Mouse (Mus musculus): ENCODE measurements around the gene Cyb5b. TPM values are rescaled to one million over a fixed set of nuclear protein-coding genes. Genes with fewer than 3 reads are reported as not detected.

The Cyb5b gene
- total RNA-seq, 2 experiments from 2014 or later = 98.3 to 99.8 TPM

DNA sequence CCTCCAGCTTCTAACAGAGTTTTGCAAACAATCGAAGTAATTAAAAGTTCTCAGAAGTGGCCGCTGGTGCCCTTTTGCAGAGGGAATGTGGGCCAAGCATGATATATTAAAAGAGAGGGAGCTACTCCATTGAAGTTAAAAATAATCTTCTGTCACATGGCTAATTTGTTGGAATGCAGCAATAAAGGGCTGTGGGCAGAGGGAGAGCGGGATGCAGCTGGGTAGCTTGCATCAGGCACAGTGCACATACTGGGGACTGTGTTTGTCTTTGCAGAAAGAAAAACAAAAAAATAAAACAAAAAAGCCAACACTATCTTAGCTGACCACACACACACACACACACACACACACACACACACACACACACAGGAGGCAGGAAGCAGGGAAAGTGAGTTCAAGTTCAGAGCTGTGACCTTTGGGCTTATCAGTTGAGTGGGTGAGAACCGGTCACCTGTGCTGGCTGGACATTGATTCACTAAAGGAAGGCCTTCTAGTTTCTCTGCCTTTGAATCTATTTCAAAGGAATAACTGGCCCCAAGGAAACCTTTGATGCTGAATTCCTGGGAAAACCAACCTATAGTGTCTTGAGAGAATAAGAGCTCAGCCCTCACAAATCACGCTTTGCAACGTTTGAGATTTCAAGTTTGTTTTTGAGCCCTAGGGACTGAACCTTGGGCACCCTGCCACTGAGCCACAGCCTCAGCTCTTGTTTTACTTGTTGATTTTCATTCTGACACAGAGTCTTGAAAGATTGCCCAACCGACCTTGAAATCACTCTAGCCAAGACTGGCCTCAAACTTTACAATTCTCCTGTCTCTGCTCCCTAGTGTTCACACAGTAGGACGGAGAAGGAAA lies 21.0 kb upstream of the Cyb5b start:
- intact Hi-C loops (cut with DNase I) = no loop called here
- peak; percentile 13 for DNase-seq

DNA sequence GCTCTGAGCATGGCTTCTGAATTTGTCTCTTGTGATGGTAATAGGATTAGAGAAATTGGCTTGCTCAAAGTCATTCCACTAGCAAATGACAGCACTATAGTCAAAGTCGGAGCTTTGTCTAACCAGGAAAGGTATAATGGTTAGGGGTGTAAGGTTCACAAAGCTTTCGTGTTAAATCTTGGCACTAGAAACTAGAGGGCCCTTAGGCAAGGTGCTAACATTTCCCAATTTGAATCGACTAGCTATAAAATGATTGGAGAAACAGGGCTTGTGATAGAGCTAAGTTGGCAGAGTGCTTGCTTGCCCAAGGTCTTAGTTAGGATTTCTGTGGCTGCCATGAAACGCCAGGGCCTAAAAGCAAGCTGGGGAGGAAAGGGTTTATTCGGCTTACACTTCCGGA lies 20.4 kb upstream of the Cyb5b start:
- DNase-seq = no peak
- intact Hi-C loops (cut with DNase I) = no loop called here

DNA sequence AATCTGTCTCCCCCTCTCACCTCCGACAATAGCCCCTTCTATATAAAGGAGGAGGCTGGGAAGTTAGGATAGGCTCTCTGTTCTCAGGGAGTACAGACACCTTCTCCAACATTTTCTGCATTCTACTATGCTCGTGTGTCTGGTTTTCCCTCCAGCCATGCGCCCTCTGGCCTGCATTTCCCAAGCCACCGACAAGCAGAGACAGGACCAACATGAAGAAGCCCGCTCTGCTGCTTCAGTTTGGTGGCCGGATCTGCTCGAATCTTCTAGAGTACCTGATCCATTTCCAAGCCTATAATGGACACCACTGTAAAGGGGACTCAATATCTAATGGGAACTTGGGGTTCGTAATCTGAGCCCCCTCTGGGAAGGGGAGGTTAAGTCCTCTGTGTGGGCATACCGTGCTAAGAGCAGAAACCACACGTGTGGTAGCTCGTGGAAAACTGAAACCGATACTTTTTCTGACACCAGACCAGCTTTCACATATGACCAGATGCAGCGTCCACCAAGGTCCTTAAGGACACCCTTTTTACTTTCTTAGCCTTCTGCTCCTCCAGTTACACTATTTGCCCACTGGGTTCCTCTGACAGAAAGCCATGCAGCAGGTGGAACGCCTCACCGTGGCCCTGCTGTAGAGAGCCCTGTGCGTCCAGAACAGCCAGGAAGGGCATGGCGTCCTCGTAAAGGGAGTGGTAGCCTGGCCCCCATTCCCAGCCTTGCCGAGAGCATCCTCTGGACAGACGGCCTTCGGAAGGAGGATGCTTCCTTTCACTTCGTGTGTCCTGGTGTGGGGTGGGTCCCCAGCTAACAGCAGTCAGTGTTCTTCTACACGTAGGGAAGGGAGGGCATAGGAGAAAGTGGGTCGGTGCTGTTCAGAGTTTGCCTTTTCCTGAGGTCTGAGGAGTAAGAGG lies 17.6 kb upstream of the Cyb5b start:
- no peak for DNase-seq
- intact Hi-C loops (cut with DNase I) = no loop called here

GRCm38 (mm10) chr8:107133881-107134280 lies 16.6 kb upstream of the Cyb5b start:
- DNase-seq = no peak
- intact Hi-C loops (cut with DNase I) = no loop called here

DNA sequence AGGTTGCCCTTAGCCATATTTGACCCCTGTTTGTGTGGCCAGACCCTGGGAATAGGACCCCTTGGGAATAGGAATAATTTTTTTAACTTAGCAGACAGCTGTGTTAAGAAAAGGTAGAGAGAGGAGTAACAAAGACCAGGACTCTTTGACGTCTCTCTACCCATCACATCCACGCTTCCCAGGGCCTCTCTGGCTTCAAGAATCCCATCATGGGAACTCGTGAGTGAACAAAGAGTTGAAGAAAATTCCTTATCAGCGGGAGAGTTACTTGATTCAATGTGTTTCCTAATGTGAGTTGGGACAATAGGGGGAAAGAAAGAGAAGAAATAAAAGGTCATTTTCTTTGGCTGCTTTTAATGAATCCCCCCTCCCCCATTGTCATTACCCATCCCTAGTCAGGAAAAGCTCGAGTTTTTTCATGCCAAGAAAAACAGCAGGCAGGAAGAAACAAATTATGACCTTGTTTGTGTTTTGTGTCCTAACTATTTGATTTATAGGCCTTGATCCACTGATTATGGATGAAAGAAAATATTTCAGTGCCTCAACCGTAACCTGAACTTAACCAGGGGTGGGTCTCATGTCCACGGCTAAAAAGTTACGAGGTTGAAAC lies 14.3 kb upstream of the Cyb5b start:
- no peak for DNase-seq
- intact Hi-C loops (cut with DNase I) = no loop called here

DNA sequence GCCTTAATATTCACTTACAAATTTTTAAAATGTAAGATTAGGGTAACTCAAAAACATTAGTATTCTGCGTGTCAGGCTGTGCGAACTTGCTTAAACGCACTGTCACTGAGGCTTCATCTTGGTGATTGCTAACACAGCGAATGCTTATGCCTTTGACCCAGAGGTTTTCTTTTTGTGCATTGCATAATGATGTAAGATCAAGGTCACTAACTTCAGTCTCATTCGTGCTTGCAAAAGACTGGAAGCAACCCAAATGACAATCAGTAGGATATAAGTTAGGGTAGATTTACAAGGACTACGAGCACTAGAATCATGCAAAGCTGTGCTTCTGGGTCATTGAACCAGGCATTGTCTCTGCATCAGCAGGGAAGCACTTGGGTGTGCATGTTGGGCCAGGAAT lies 12.8 kb upstream of the Cyb5b start:
- intact Hi-C loops (cut with DNase I) = no loop called here
- DNase-seq = no peak

DNA sequence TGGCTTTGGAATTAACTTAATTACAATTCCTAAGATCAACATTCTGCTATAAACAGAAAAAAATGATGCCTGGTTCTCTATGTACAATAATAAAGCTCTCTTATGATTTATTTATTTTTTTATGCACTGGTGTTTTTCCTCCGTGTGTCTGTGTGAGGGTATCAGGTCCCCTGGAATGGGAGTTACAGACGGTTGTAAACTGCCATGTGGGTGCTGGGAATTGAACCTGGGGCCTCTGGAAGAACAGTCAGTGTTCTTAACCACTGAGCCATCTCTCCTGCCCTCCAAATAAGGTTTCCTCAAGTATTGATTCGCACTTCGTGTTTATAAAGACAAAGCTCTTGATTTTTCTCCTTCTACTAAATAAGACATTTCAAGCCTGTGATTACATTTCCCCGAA lies 12.1 kb upstream of the Cyb5b start:
- intact Hi-C loops (cut with DNase I) = no loop called here
- DNase-seq = no peak

DNA sequence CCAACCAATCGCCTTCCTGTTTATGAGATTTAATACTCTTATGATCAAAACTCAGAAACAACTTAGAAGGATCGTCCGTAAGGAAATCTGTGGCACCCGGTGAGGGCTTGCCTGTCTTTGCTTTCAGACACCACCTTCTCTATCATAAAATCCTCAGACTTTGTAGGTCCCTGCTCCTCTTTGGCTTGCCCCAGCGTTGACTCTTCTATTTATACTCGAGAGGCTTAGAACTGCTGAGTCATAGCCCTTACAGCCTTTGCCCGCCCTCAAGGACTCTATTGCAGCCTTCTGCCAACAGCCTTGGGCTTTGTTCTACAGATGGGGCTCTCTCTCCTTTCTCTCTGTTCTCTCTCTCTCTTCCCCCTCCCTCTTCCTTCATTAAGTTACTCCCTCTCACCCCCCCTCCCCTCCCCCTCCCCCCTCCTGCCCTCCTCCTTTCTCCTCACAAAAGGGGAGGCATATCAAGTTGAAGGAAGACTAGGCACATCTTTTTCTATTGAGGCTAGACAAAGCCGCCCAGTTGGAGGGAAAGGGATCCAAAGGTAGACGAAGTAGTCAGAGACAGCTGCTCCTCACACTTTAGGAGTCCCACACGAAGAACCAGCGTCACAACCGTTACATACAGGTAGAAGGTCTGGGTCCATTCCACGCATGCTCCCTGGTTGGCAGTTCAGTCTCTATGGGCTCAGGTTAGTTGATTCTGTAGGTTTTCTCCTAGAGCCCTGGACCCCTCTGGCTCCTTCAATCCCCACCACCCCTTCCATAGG lies 10.6 kb upstream of the Cyb5b start:
- no peak for DNase-seq
- intact Hi-C loops (cut with DNase I) = no loop called here

DNA sequence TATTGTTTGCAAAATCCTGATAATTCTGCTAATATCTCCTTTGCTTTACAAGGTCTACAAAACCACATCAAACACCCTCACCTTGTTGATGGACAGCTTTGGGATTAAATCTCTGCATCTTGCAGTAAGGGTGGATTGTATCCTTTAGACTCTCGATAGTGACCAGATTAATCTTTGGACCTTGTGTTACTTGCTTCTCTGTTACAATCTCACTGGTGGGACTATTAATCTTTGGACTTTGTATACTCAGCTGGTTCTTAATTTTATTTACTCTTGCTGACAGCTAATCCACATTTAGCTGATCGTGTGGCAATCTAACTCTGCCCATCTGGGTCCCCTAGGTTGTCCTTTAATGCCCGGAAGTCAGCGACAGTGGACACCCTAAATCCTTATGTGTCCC lies 7.9 kb upstream of the Cyb5b start:
- intact Hi-C loops (cut with DNase I) = no loop called here
- DNase-seq = no peak

- DNase-seq = no peak
- intact Hi-C loops (cut with DNase I) = no loop called here
Measured at GRCm38 (mm10) chr8:107143501-107143900, 6.9 kb upstream of the Cyb5b start.

GRCm38 (mm10) chr8:107146186-107146585 lies 4.3 kb upstream of the Cyb5b start:
- intact Hi-C loops (cut with DNase I) = no loop called here

DNA sequence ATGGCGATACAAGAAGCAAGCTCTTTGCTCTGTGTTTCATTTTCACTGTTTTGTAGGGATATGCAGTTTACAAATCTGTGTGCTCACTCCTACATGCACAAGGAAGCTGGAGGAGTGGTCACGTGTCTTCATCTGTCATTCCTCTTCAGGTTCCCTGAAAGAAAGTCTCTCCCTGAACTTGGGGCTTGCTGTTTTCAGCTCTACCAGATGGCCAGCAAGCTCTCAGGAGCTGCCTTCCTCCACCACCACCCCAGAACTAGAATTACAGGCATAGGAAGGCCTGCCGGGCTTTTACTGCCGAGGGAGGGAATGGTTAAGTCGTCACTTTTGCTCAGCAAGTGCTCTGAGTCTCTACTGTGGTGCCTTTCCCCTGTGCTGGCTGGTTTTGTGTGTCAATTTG lies 1.6 kb upstream of the Cyb5b start:
- intact Hi-C loops (cut with DNase I) = no loop called here
- no peak for DNase-seq

More at GRCm38 (mm10) chr8:107146186-107146585, 4.3 kb upstream of the Cyb5b start:
- DNase-seq = no peak

DNA sequence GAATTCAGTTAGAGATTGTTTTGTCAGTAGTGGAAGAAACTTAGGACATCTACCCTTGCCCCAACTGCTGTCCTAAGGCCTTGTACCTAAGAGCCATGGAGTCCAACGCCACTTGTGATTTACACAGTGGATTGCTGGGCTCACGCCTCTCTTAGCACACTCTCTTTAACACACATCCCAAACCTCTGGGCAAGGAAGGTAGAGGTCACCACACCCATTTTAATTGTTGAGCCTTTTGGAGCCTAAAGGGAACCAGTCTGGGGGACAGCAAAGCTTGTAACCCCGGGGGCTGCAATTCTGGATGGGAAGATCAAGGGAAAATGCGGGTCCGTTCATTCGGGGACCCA lies 410 bp upstream of the Cyb5b start:
- intact Hi-C loops (cut with DNase I) = no loop called here
- no peak for DNase-seq

DNA sequence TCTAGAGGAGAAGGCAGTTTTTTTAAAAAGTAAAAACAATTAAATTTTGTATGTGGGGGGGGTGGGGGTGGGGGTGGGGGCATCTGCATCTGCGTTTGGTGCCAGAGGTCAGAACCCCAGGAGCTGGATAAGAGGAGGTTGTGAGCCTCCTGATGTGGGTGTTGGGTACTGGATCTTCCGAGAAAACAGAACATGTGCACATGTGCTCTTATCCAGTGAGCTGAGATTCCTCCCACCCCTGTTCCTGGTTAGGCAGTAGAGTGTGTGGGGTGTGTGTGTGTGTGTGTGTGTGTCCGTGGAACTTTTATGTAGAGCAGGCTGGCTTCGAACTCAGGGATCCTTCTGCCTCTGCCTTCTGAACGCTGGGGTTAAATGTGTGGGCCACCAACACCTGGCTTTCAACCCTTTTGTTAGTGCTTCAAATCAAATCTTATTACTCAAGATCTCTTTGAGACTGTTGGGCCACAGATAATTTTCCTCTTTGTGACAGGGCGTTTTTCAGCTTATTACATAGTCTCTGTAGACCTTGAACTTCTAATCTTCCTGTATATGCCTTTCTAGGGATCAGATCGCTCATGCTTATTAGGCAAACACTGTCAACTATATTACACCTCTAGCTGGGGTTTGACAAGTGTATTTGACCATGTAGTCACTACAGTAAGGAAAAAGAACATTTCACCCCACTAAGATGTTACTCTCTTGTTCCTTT lies 926 bp downstream of the Cyb5b start:
- intact Hi-C loops (cut with DNase I) = no loop called here
- no peak for DNase-seq

DNA sequence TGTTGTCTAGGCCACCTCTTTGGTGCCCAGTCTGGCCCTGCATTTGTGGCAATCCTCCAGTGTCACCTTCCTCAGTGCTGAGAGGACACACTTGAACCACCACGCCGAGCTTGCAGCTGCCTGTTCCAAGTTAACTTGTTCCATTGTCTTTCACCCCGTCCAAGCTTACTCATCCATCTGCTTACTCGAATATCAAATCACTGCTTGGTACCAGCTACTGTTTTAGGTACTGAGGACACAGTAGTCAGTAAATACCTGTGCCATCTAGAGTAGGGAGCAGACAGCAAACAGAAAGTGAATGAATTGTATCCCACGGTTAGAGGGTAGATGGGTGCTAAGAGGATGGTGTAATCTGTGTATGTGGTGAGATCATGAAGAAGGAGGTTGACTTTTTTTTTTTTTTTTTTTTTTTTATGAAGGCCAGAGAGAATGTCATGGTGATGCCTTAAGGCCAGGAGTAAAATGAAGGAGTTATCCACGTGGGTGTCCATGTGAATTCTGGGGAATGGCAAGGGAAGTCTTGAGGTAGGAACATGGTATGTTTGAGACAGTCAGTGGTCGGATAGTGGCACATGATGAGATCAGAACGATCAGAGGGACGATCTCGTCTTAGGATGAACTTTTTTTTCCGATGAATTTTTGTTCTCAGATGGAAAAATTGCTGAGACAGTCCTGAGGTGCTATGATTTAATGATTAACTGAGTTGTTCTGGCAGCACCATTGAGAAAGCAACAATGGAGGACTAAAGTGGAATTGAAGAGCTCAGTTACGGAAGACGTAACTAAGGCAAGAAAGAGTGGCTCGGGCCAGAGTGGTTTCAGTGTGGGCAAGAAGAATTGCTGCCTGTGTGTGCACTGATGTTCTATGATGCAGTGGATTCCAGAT lies 3.1 kb downstream of the Cyb5b start:
- intact Hi-C loops (cut with DNase I) = no loop called here
- DNase-seq = no peak

DNA sequence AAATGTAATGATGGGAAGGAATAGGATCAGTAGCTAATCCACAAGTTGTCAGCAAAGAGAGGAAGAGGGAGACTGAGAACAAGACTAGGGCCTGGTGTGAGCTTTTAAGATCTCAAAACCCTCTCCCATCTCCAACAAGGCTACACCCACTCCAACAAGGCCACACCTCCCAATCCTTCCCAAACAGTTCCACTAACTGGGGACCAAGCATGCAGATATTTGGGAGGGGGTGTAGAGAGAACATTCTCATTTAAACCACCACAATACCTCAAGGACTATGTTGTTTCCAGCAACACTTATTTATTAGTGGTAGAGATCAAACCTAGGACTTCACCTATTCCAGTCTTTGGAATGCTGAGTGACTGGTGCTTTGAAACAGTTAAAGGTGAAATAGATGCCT lies 6.4 kb downstream of the Cyb5b start:
- no peak for DNase-seq
- intact Hi-C loops (cut with DNase I) = no loop called here

DNA sequence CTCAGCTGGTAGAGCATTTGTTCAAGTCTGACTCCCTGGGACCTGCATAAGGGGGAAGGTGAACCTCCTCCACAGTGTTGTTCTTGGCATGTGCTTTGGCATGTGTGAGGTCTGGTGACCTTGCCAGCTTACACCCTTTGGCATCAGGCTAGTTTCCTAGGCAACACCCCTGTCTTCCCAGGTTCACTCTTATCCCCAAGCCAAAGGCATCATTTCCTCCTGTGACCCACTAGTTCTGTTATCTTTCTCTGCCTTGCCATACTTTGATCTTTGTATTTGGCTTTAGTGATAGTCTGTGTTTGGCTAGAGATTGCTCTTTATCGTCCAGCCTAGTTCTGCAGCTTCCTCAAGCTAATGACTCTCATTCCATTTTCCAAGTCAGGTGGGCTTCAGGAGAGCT lies 7.4 kb downstream of the Cyb5b start:
- intact Hi-C loops (cut with DNase I) = no loop called here
- DNase-seq = peak; percentile 13

GRCm38 (mm10) chr8:107158890-107159289 lies 8.4 kb downstream of the Cyb5b start:
- intact Hi-C loops (cut with DNase I) = no loop called here

DNA sequence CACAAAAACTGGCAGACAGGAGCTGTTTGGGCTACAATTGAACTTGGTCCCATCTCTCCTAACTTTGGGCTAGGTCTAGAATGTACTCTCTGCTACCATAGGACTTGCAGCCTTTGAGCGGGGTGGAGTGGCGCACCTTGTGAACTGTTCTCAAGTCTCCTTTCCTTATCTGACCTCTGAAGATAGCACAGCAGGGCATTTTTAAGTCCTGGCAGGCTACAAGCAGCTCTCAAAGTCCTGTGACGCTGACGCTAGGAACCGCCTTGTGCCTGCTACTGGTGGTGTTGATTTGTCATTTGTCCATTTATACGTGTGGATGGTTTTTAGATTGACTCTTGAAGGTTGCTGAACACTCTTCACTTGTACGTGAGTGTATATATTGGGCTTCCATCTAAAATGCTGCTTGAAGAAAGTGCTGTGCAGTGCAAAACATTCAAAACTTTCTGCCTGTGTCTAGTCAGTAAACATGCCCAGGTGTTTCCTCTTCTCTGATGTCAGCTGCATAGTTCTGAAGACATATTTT lies 13.9 kb downstream of the Cyb5b start:
- intact Hi-C loops (cut with DNase I) = no loop called here
- no peak for DNase-seq

More at GRCm38 (mm10) chr8:107158890-107159289, 8.4 kb downstream of the Cyb5b start:
- no peak for DNase-seq

Data from left cerebral cortex, postnatal 4 days (tissue).